Mouse (Mus musculus) lung, adult 2 months (tissue): ENCODE results near the gene Gm11037.

Source experiments
- CTCF ChIP-seq: fragments of 200-500 bp; IDR thresholded peaks from 2 replicates; pipeline ENCODE4 v1.5.1; 2011; ENCODE audit warnings: mild to moderate bottlenecking, low read length, control low read depth; ENCODE audit not compliant: insufficient read depth
- POLR2A ChIP-seq: fragments of 200-500 bp; IDR thresholded peaks from 2 replicates; pipeline ENCODE4 v1.6.1; 2011; ENCODE audit warnings: low read depth, mild to moderate bottlenecking, control low read depth, low read length, borderline replicate concordance; ENCODE audit errors: extremely low read depth

DNA sequence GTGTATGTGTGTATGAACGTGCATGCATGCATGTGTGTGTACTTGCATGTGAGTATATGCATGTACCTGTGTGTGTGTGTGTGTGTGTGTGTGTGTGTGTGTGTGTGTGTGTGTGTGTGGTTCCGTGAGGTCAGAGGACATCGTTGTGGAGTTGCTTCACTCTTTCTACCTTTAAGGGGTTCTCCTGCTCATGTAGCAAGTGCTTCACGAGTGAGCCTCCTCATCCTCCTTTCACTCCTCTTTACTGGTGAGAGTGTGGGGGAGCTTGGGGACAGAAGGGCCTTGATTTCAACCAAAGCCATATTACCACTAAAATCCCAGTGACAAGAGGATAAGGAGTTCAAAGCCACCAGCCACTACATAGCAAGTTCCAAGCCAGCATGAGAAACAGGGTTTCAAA, 36.2 kb upstream of the Gm11037 start:
- TF ChIP-seq POLR2A = no peak
- no peak for TF ChIP-seq CTCF
